Mouse (Mus musculus) cortical plate, adult 2 months (tissue): ENCODE results near the gene Gm5136. TPM values are rescaled to one million over a fixed set of nuclear protein-coding genes. Genes with fewer than 3 reads are reported as not detected.

ENCODE experiments used
- H3K27ac ChIP-seq: fragments of 200-500 bp; 2 replicates; pipeline ENCODE4 v1.5.1; 2012; ENCODE audit warnings: low read length, control low read depth, inconsistent platforms; ENCODE audit not compliant: insufficient read depth
- H3K4me1 ChIP-seq: fragments of 200-500 bp; 2 replicates; pipeline ENCODE4 v1.6.1; 2011; ENCODE audit warnings: low read length; ENCODE audit not compliant: control insufficient read depth, insufficient read depth
- H3K4me3 ChIP-seq: fragments of 200-500 bp; 2 replicates; pipeline ENCODE4 v1.5.1; 2011; ENCODE audit warnings: mild to moderate bottlenecking, low read length, control low read depth; ENCODE audit not compliant: insufficient read depth
- CTCF ChIP-seq: fragments of 200-500 bp; IDR thresholded peaks from 2 replicates; pipeline ENCODE4 v1.5.1; 2011; ENCODE audit warnings: mild to moderate bottlenecking, control low read depth, low read length; ENCODE audit not compliant: insufficient read depth; ENCODE audit errors: extremely low read depth
- POLR2A ChIP-seq: fragments of 200-500 bp; IDR thresholded peaks from 2 replicates; pipeline ENCODE4 v1.6.1; 2011; ENCODE audit warnings: mild to moderate bottlenecking, low read length, control low read depth; ENCODE audit not compliant: insufficient read depth; ENCODE audit errors: extremely low read depth
- polyA plus RNA-seq: library from polyadenylated mRNA; depleted of rRNA; stranded (reverse); fragments of >200 nt; gene quantifications from 2 replicates; pipeline ENCODE4 v1.2.3, GENCODE M21; 2012

Gene Gm5136
- polyA plus RNA-seq, 1 experiment: 2.2 TPM

GRCm38 (mm10) chr10:108690954-108691353, 9.0 kb downstream of the Gm5136 start:
- peaks cover 3% of the 10 kb centered on the region for H3K4me1 ChIP-seq
- no peak for TF ChIP-seq CTCF
- TF ChIP-seq POLR2A: no peak
- H3K4me3 ChIP-seq: no peak overlapping the region
- H3K27ac ChIP-seq: no peak overlapping the region

GRCm38 (mm10) chr10:108686696-108687095, 13.3 kb downstream of the Gm5136 start:
- Histone ChIP-seq H3K4me3 (no peak overlapping the region), H3K4me1 (peaks cover 3% of the 10 kb centered on the region), H3K27ac (peak overlapping the region; percentile 63)
- no peak for TF ChIP-seq CTCF
- no peak for TF ChIP-seq POLR2A

GRCm38 (mm10) chr10:108679675-108680390, 20.1 kb downstream of the Gm5136 start:
- TF ChIP-seq POLR2A: no peak
- no peak for TF ChIP-seq CTCF
- peak overlapping the region; percentile 11; the same call in 1 of the 2 replicates for H3K27ac ChIP-seq

GRCm38 (mm10) chr10:108677053-108677452, 22.9 kb downstream of the Gm5136 start:
- H3K4me1 ChIP-seq: peaks cover 10% of the 10 kb centered on the region
- no peak overlapping the region for H3K27ac ChIP-seq
- H3K4me3 ChIP-seq: no peak overlapping the region
- TF ChIP-seq POLR2A: no peak
- TF ChIP-seq CTCF: no peak

More at GRCm38 (mm10) chr10:108679675-108680390, 20.1 kb downstream of the Gm5136 start:
- Histone ChIP-seq H3K4me1 (peaks cover 11% of the 10 kb centered on the region), H3K4me3 (no peak overlapping the region)

GRCm38 (mm10) chr10:108668944-108669343, 31.0 kb downstream of the Gm5136 start:
- Histone ChIP-seq H3K4me3 (no peak overlapping the region), H3K4me1 (peaks cover 5% of the 10 kb centered on the region), H3K27ac (no peak overlapping the region)
- no peak for TF ChIP-seq POLR2A
- TF ChIP-seq CTCF: no peak

GRCm38 (mm10) chr10:108660295-108660694, 39.7 kb downstream of the Gm5136 start:
- peak overlapping the region; percentile 65 for H3K27ac ChIP-seq

GRCm38 (mm10) chr10:108658300-108658699, 41.7 kb downstream of the Gm5136 start:
- peak overlapping the region; percentile 37 for H3K27ac ChIP-seq

More at GRCm38 (mm10) chr10:108660295-108660694, 39.7 kb downstream of the Gm5136 start:
- no peak overlapping the region for H3K4me3 ChIP-seq
- peaks cover 3% of the 10 kb centered on the region; the same call in 1 of the 2 replicates for H3K4me1 ChIP-seq
- no peak for TF ChIP-seq POLR2A
- TF ChIP-seq CTCF: no peak

GRCm38 (mm10) chr10:108657669-108658068, 42.3 kb downstream of the Gm5136 start:
- H3K27ac ChIP-seq: no peak overlapping the region
- no peak overlapping the region for H3K4me3 ChIP-seq
- TF ChIP-seq CTCF (no peak), POLR2A (no peak)
- peaks cover 3% of the 10 kb centered on the region; the same call in 1 of the 2 replicates for H3K4me1 ChIP-seq

More at GRCm38 (mm10) chr10:108658300-108658699, 41.7 kb downstream of the Gm5136 start:
- Histone ChIP-seq H3K4me1 (peaks cover 3% of the 10 kb centered on the region; the same call in 1 of the 2 replicates), H3K4me3 (no peak overlapping the region)
- TF ChIP-seq CTCF (no peak), POLR2A (no peak)

- Histone ChIP-seq H3K27ac (peak overlapping the region; percentile 33; the same call in 1 of the 2 replicates), H3K4me3 (no peak overlapping the region), H3K4me1 (peaks cover 3% of the 10 kb centered on the region; the same call in 1 of the 2 replicates)
- TF ChIP-seq CTCF: no peak
- no peak for TF ChIP-seq POLR2A
Observed at GRCm38 (mm10) chr10:108656898-108657297, 43.1 kb downstream of the Gm5136 start.

GRCm38 (mm10) chr10:108655074-108655473, 44.9 kb downstream of the Gm5136 start:
- H3K4me1 ChIP-seq: peaks cover 2% of the 10 kb centered on the region; the same call in 1 of the 2 replicates
- TF ChIP-seq CTCF (no peak), POLR2A (no peak)
- peak overlapping the region; percentile 73; the same call in 1 of the 2 replicates for H3K27ac ChIP-seq

More at GRCm38 (mm10) chr10:108655074-108655473, 44.9 kb downstream of the Gm5136 start:
- no peak overlapping the region for H3K4me3 ChIP-seq
